Mouse (Mus musculus) limb, embryonic 14.5 days (tissue): Measurements from ENCODE around the gene Gosr2. TPM values are rescaled to one million over a fixed set of nuclear protein-coding genes. Genes with fewer than 3 reads are reported as not detected.

Experiments used
- ATAC-seq: fragments of 200-750 bp; cut with Nextera tagmentation; 2 replicates; pipeline ENCODE4 v1.8.0; 2017; ENCODE audit warnings: low read depth, moderate number of reproducible peaks, moderate TSS enrichment; ENCODE audit not compliant: low FRiP score
- DNase-seq: peaks from one replicate; pipeline ENCODE4 v3.0.0-alpha.2; 2015; ENCODE audit warnings: low spot score
- H3K27ac ChIP-seq: fragments of 300-500 bp; sonication (generic); replicated peaks from 2 replicates; pipeline ENCODE4 v1.5.1; 2014; ENCODE audit warnings: low read depth, mild to moderate bottlenecking, low read length, moderate library complexity, mixed read lengths
- H3K27me3 ChIP-seq: fragments of 300-500 bp; sonication (generic); 2 replicates; pipeline ENCODE4 v1.6.1; 2014; ENCODE audit warnings: low read length, mixed read lengths; ENCODE audit not compliant: control insufficient read depth, insufficient read depth
- H3K36me3 ChIP-seq: fragments of 300-500 bp; sonication (generic); 2 replicates; pipeline ENCODE4 v1.6.1; 2014; ENCODE audit warnings: mild to moderate bottlenecking, low read length, moderate library complexity, mixed read lengths; ENCODE audit not compliant: control insufficient read depth, insufficient read depth
- H3K4me1 ChIP-seq: fragments of 300-500 bp; sonication (generic); 2 replicates; pipeline ENCODE4 v1.6.1; 2014; ENCODE audit warnings: antibody characterized with exemption, low read length, mixed read lengths; ENCODE audit not compliant: control insufficient read depth, insufficient read depth
- H3K4me2 ChIP-seq: fragments of 300-500 bp; sonication (generic); replicated peaks from 2 replicates; pipeline ENCODE4 v1.6.1; 2014; ENCODE audit warnings: low read depth, mild to moderate bottlenecking, low read length, moderate library complexity; ENCODE audit not compliant: severe bottlenecking
- H3K4me3 ChIP-seq: fragments of 300-500 bp; sonication (generic); replicated peaks from 2 replicates; pipeline ENCODE4 v1.5.1; 2014; ENCODE audit warnings: low read length
- H3K9ac ChIP-seq: fragments of 300-500 bp; sonication (generic); 2 replicates; pipeline ENCODE4 v1.6.1; 2014; ENCODE audit warnings: mild to moderate bottlenecking, low read depth, low read length, moderate library complexity; ENCODE audit not compliant: severe bottlenecking
- H3K9me3 ChIP-seq: fragments of 300-500 bp; sonication (generic); 2 replicates; pipeline ENCODE4 v1.6.1; 2016; ENCODE audit warnings: low read length; ENCODE audit not compliant: control insufficient read depth
- POLR2A ChIP-seq: fragments of 200-500 bp; IDR thresholded peaks from 2 replicates; pipeline ENCODE4 v1.8.0; 2012; ENCODE audit warnings: inconsistent platforms, mild to moderate bottlenecking, moderate library complexity, borderline replicate concordance; ENCODE audit not compliant: insufficient read depth, insufficient read length; ENCODE audit errors: extremely low read depth
- WGBS: fragments of 180-500 bp; shearing (Covaris S2); extraction: QIAGEN DNeasy Blood & Tissue Kit; methylation state at CpG from one replicate; pipeline ENCODE4 v1.1.7; 2014; 5-methylcytosine and 5-hydroxymethylcytosine counted together
- polyA plus RNA-seq, 2 experiments: library from polyadenylated mRNA; depleted of rRNA in 1 of 2; stranded (reverse) in 1 of 2; unstranded in 1 of 2; fragments of >200 nt; fragmentation: Nextera tagmentation in 1 of 2; extraction: Ambion mirVana in 1 of 2; gene quantifications; 2 replicates each; pipeline versions ENCODE4 v1.2.1 to v1.2.3; 2012 to 2014

Gene Gosr2
- polyA plus RNA-seq, 2 experiments, result 104 to 106 TPM

GRCm38 (mm10) chr11:103691036-103691435 lies 6.7 kb downstream of the Gosr2 start:
- 87% methylated on average over 1 of the region's 1 CpGs for WGBS
- no peaks in the 10 kb centered on the region for H3K4me1 ChIP-seq
- DNase-seq, result no peak
- H3K4me2 ChIP-seq, result no peak overlapping the region
- no peaks in the 10 kb centered on the region for H3K27me3 ChIP-seq
- no peak for TF ChIP-seq POLR2A
- no peak overlapping the region for H3K9ac ChIP-seq
- ATAC-seq, result no peak
- H3K36me3 ChIP-seq, result peaks cover 23% of the 10 kb centered on the region
- no peak overlapping the region for H3K4me3 ChIP-seq
- no peaks in the 10 kb centered on the region for H3K9me3 ChIP-seq
- H3K27ac ChIP-seq, result no peak overlapping the region

GRCm38 (mm10) chr11:103688980-103689378 lies 8.7 kb downstream of the Gosr2 start:
- no peaks in the 10 kb centered on the region for H3K4me1 ChIP-seq
- H3K4me3 ChIP-seq, result no peak overlapping the region
- H3K9me3 ChIP-seq, result no peaks in the 10 kb centered on the region
- DNase-seq (no peak), ATAC-seq (no peak)
- peaks cover 43% of the 10 kb centered on the region for H3K36me3 ChIP-seq
- WGBS, result 20% methylated on average over 3 of the region's 3 CpGs
- no peak overlapping the region for H3K27ac ChIP-seq
- no peak overlapping the region for H3K4me2 ChIP-seq
- H3K27me3 ChIP-seq, result no peaks in the 10 kb centered on the region
- TF ChIP-seq POLR2A, result no peak
- H3K9ac ChIP-seq, result no peak overlapping the region

- DNase-seq (no peak), ATAC-seq (no peak)
- WGBS, result 67% methylated on average over 6 of the region's 6 CpGs
- H3K4me3 ChIP-seq, result no peak overlapping the region
- H3K9me3 ChIP-seq, result no peaks in the 10 kb centered on the region
- no peak for TF ChIP-seq POLR2A
- no peak overlapping the region for H3K4me2 ChIP-seq
- H3K4me1 ChIP-seq, result no peaks in the 10 kb centered on the region
- H3K36me3 ChIP-seq, result peaks cover 49% of the 10 kb centered on the region
- no peak overlapping the region for H3K27ac ChIP-seq
- H3K27me3 ChIP-seq, result no peaks in the 10 kb centered on the region
- H3K9ac ChIP-seq, result no peak overlapping the region
These were observed 9.3 kb downstream of the Gosr2 start for GRCm38 (mm10) chr11:103688271-103688979.

GRCm38 (mm10) chr11:103686706-103687105 lies 11.0 kb downstream of the Gosr2 start:
- Histone ChIP-seq H3K27me3 (no peaks in the 10 kb centered on the region), H3K36me3 (peaks cover 65% of the 10 kb centered on the region), H3K4me1 (no peaks in the 10 kb centered on the region), H3K9ac (no peak overlapping the region), H3K27ac (no peak overlapping the region), H3K4me2 (no peak overlapping the region), H3K4me3 (no peak overlapping the region), H3K9me3 (no peaks in the 10 kb centered on the region)
- no peak for DNase-seq
- no peak for TF ChIP-seq POLR2A
- WGBS, result 74% methylated on average over 6 of the region's 6 CpGs
- no peak for ATAC-seq

GRCm38 (mm10) chr11:103685261-103685736 lies 12.4 kb downstream of the Gosr2 start:
- Histone ChIP-seq H3K27me3 (no peaks in the 10 kb centered on the region), H3K9ac (no peak overlapping the region), H3K4me1 (no peaks in the 10 kb centered on the region), H3K4me3 (no peak overlapping the region), H3K9me3 (no peaks in the 10 kb centered on the region), H3K36me3 (peaks cover 79% of the 10 kb centered on the region), H3K4me2 (no peak overlapping the region), H3K27ac (no peak overlapping the region)
- WGBS, result 84% methylated on average over 7 of the region's 7 CpGs
- TF ChIP-seq POLR2A, result no peak
- DNase-seq (no peak), ATAC-seq (no peak)
